Mouse (Mus musculus) MEL (cell line): ENCODE results near the gene Olfr356. TPM values are rescaled to one million over a fixed set of nuclear protein-coding genes. Genes with fewer than 3 reads are reported as not detected.

Experiments
- DNase-seq: peaks from one replicate; pipeline ENCODE4 v3.0.0; 2011; ENCODE audit warnings: low read depth, low spot score
- H3K27ac ChIP-seq: 2 replicates; pipeline ENCODE4 v1.5.1; 2012; ENCODE audit warnings: low read depth, mild to moderate bottlenecking, control low read depth, low read length, moderate library complexity; ENCODE audit not compliant: control insufficient read depth
- H3K27me3 ChIP-seq, 2 experiments: fragments of 150-350 bp in 1 of 2; sonication (generic) in 1 of 2; 2 replicates each; pipeline ENCODE4 v1.6.1; 2012; ENCODE audit warnings: low read length in 2 of 2, mild to moderate bottlenecking in 2 of 2, improper control_type of control experiment in 1 of 2, moderate library complexity in 1 of 2; ENCODE audit not compliant: insufficient read depth in 2 of 2, control insufficient read depth in 1 of 2
- H3K36me3 ChIP-seq, 2 experiments: 2 replicates each; pipeline ENCODE4 v1.6.1; 2012 to 2014; ENCODE audit warnings: low read length in 2 of 2, improper control_type of control experiment in 1 of 2, inconsistent platforms in 1 of 2, mild to moderate bottlenecking in 1 of 2; ENCODE audit not compliant: insufficient read depth in 2 of 2, control insufficient read depth in 1 of 2
- H3K4me1 ChIP-seq, 2 experiments: fragments of 150-350 bp in 1 of 2; sonication (generic) in 1 of 2; 2 replicates each; pipeline ENCODE4 v1.6.1; 2012; ENCODE audit warnings: low read length in 2 of 2, improper control_type of control experiment in 1 of 2, mild to moderate bottlenecking in 1 of 2; ENCODE audit not compliant: insufficient read depth in 2 of 2, control insufficient read depth in 1 of 2
- H3K4me3 ChIP-seq, 2 experiments: fragments of 150-350 bp in 1 of 2; sonication (generic) in 1 of 2; 2 replicates each; pipeline ENCODE4 v1.5.1; 2012; ENCODE audit warnings: low read depth in 2 of 2, low read length in 2 of 2, mild to moderate bottlenecking in 2 of 2, moderate library complexity in 2 of 2, control low read depth in 1 of 2, improper control_type of control experiment in 1 of 2; ENCODE audit not compliant: control insufficient read depth in 1 of 2, insufficient read depth in 1 of 2
- H3K79me2 ChIP-seq: 2 replicates; pipeline ENCODE4 v1.6.1; 2012; ENCODE audit warnings: mild to moderate bottlenecking, low read length, moderate library complexity; ENCODE audit not compliant: control insufficient read depth, poor library complexity, insufficient read depth
- H3K9ac ChIP-seq: 2 replicates; pipeline ENCODE4 v1.6.1; 2012; ENCODE audit warnings: low read depth, mild to moderate bottlenecking, control low read depth, low read length, moderate library complexity; ENCODE audit not compliant: control insufficient read depth, poor library complexity, severe bottlenecking
- H3K9me3 ChIP-seq: fragments of 150-350 bp; sonication (generic); replicated peaks from 2 replicates; pipeline ENCODE4 v1.6.1; 2012; ENCODE audit warnings: mild to moderate bottlenecking, low read length, improper control_type of control experiment, moderate library complexity; ENCODE audit not compliant: insufficient read depth
- BHLHE40 ChIP-seq: IDR thresholded peaks from 2 replicates; pipeline ENCODE4 v1.6.1; 2012; ENCODE audit warnings: low read depth, mild to moderate bottlenecking, inconsistent platforms, low read length, improper control_type of control experiment, borderline replicate concordance
- CHD1 ChIP-seq: IDR thresholded peaks from 2 replicates; pipeline ENCODE4 v1.6.1; 2012; ENCODE audit warnings: low read depth, mild to moderate bottlenecking, inconsistent platforms, low read length, improper control_type of control experiment
- E2F4 ChIP-seq: IDR thresholded peaks from 2 replicates; pipeline ENCODE4 v1.6.1; 2011; ENCODE audit warnings: low read depth, low read length, improper control_type of control experiment, borderline replicate concordance
- ELF1 ChIP-seq: IDR thresholded peaks from 2 replicates; pipeline ENCODE4 v1.6.1; 2014; ENCODE audit warnings: low read depth, mild to moderate bottlenecking, inconsistent platforms, low read length, improper control_type of control experiment, moderate library complexity
- ETS1 ChIP-seq: IDR thresholded peaks from 2 replicates; pipeline ENCODE4 v1.6.1; 2012; ENCODE audit warnings: low read depth, mild to moderate bottlenecking, inconsistent platforms, low read length, improper control_type of control experiment, moderate library complexity
- GATA1 ChIP-seq: IDR thresholded peaks from 2 replicates; pipeline ENCODE4 v1.6.1; 2011; ENCODE audit warnings: low read depth, low read length, improper control_type of control experiment
- HCFC1 ChIP-seq: IDR thresholded peaks from 2 replicates; pipeline ENCODE4 v1.6.1; 2012; ENCODE audit warnings: low read depth, mild to moderate bottlenecking, inconsistent platforms, low read length, improper control_type of control experiment, moderate library complexity
- MAFK ChIP-seq: IDR thresholded peaks from 2 replicates; pipeline ENCODE4 v1.6.1; 2011; ENCODE audit warnings: low read depth, mild to moderate bottlenecking, low read length, improper control_type of control experiment, borderline replicate concordance
- MAX ChIP-seq: IDR thresholded peaks from 2 replicates; pipeline ENCODE4 v1.6.1; 2011; ENCODE audit warnings: low read length, improper control_type of control experiment
- MEF2A ChIP-seq: IDR thresholded peaks from 2 replicates; pipeline ENCODE4 v1.6.1; 2014; ENCODE audit warnings: low read depth, mild to moderate bottlenecking, inconsistent platforms, low read length, improper control_type of control experiment; ENCODE audit not compliant: poor library complexity, insufficient replicate concordance, severe bottlenecking; ENCODE audit errors: extremely low read depth
- MXI1 ChIP-seq: IDR thresholded peaks from 2 replicates; pipeline ENCODE4 v1.6.1; 2011; ENCODE audit warnings: mild to moderate bottlenecking, low read depth, low read length, improper control_type of control experiment
- NRF1 ChIP-seq: IDR thresholded peaks from 2 replicates; pipeline ENCODE4 v1.6.1; 2014; ENCODE audit warnings: low read depth, mild to moderate bottlenecking, inconsistent platforms, low read length, improper control_type of control experiment, moderate library complexity; ENCODE audit not compliant: poor library complexity, insufficient read depth, severe bottlenecking
- POLR2A ChIP-seq, 2 experiments: IDR thresholded peaks; 2 replicates each; pipeline ENCODE4 v1.6.1; 2011 to 2012; ENCODE audit warnings: low read length in 2 of 2, mild to moderate bottlenecking in 2 of 2, control low read depth in 1 of 2, improper control_type of control experiment in 1 of 2, low read depth in 1 of 2, moderate library complexity in 1 of 2; ENCODE audit not compliant: control insufficient read depth in 1 of 2, insufficient read depth in 1 of 2, poor library complexity in 1 of 2
- RCOR1 ChIP-seq: IDR thresholded peaks from 2 replicates; pipeline ENCODE4 v1.6.1; 2012; ENCODE audit warnings: low read depth, mild to moderate bottlenecking, inconsistent platforms, low read length, improper control_type of control experiment
- SMC3 ChIP-seq: IDR thresholded peaks from 2 replicates; pipeline ENCODE4 v1.6.1; 2011; ENCODE audit warnings: low read depth, low read length, improper control_type of control experiment
- TAL1 ChIP-seq: IDR thresholded peaks from 2 replicates; pipeline ENCODE4 v1.6.1; 2012; ENCODE audit warnings: mild to moderate bottlenecking, inconsistent platforms, low read length, moderate library complexity, mixed read lengths
- TBP ChIP-seq: IDR thresholded peaks from 2 replicates; pipeline ENCODE4 v1.8.0; 2011; ENCODE audit warnings: low read depth, low read length, improper control_type of control experiment
- UBTF ChIP-seq: IDR thresholded peaks from 2 replicates; pipeline ENCODE4 v1.6.1; 2012; ENCODE audit warnings: low read depth, mild to moderate bottlenecking, inconsistent platforms, low read length, improper control_type of control experiment, moderate library complexity, borderline replicate concordance; ENCODE audit not compliant: insufficient read depth
- ZC3H11A ChIP-seq: IDR thresholded peaks from 2 replicates; pipeline ENCODE4 v1.6.1; 2012; ENCODE audit warnings: low read depth, mild to moderate bottlenecking, inconsistent platforms, low read length, improper control_type of control experiment
- ZKSCAN1 ChIP-seq: IDR thresholded peaks from 2 replicates; pipeline ENCODE4 v1.6.1; 2012; ENCODE audit warnings: low read depth, mild to moderate bottlenecking, inconsistent platforms, low read length, improper control_type of control experiment, moderate library complexity
- ZMIZ1 ChIP-seq: IDR thresholded peaks from 2 replicates; pipeline ENCODE4 v1.6.1; 2012; ENCODE audit warnings: low read depth, mild to moderate bottlenecking, inconsistent platforms, low read length, improper control_type of control experiment, moderate library complexity
- polyA plus RNA-seq, 2 experiments: library from polyadenylated mRNA; stranded (reverse) in 1 of 2; unstranded in 1 of 2; fragments of >175 nt in 1 of 2; fragments of >200 nt in 1 of 2; gene quantifications; 2 replicates each; pipeline versions ENCODE4 v1.2.1 to v1.2.4; 2012; ENCODE audit warnings: low replicate concordance in 2 of 2, low read depth in 1 of 2; ENCODE audit not compliant: insufficient read length in 2 of 2, insufficient read depth in 1 of 2, missing spikeins in 1 of 2
- total RNA-seq: library from RNA; depleted of rRNA; stranded (reverse); fragments of 300-350 nt; gene quantifications from 2 replicates; pipeline ENCODE4 v1.2.3, GENCODE M21; 2012

Olfr356 gene
- total and polyA plus RNA-seq, 3 experiments = not detected

- Histone ChIP-seq H3K27me3 (no peaks in the 10 kb centered on the region), H3K4me1 (no peaks in the 10 kb centered on the region), H3K4me3 (no peak overlapping the region), H3K9me3 (no peaks in the 10 kb centered on the region), H3K9ac (no peak overlapping the region), H3K36me3 (no peaks in the 10 kb centered on the region), H3K27ac (no peak overlapping the region), H3K79me2 (no peaks in the 10 kb centered on the region)
- no peak for TF ChIP-seq SMC3
- TF ChIP-seq MEF2A = no peak
- no peak for TF ChIP-seq NRF1
- TF ChIP-seq MAX = no peak
- TF ChIP-seq BHLHE40 = no peak
- no peak for TF ChIP-seq CHD1
- TF ChIP-seq UBTF = no peak
- TF ChIP-seq GATA1 = no peak
- no peak for TF ChIP-seq ZKSCAN1
- TF ChIP-seq ETS1 = no peak
- no peak for TF ChIP-seq ZMIZ1
- TF ChIP-seq HCFC1 = no peak
- TF ChIP-seq RCOR1 = no peak
- no peak for TF ChIP-seq TBP
- TF ChIP-seq MAFK = no peak
- no peak for TF ChIP-seq E2F4
- no peak for TF ChIP-seq TAL1
- no peak for DNase-seq
Observed at GRCm38 (mm10) chr2:36897114-36897513, 39.8 kb upstream of the Olfr356 start.

DNA sequence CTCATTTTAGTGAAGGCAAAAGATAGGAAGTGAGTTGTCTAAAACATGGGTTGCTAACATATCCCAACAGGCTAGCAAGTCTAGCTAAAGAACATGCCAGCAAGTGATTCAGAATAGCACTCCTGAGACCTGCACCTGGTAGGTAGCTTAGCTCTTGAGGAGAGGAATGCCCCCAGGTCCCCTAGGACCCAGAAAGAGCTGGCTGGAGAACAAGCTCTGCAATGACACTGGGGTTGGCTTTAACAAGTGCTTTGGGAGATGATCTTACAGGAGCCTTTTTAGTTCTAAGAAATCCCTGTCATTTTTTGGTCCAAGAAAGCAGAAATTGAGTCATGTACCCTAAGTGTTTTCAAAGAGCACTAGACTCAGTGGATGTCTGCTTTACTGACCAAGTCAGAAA, 31.5 kb upstream of the Olfr356 start, which contains the start of gene Olfr354:
Gene Olfr354 (plus strand): TSS at position 301 of the 400 bp plus-strand sequence.
- Histone ChIP-seq H3K36me3 (no peaks in the 10 kb centered on the region), H3K4me1 (no peaks in the 10 kb centered on the region), H3K27me3 (no peaks in the 10 kb centered on the region), H3K9ac (no peak within 1 kb of the TSS), H3K79me2 (no peaks in the 10 kb centered on the region), H3K4me3 (no peak within 1 kb of the TSS), H3K27ac (no peak within 1 kb of the TSS), H3K9me3 (no peaks in the 10 kb centered on the region)
- DNase-seq = no peak
- TF ChIP-seq MXI1 = no peak
- no peak for TF ChIP-seq HCFC1
- TF ChIP-seq ZKSCAN1 = no peak
- TF ChIP-seq E2F4 = no peak
- no peak for TF ChIP-seq POLR2A (IDR thresholded peaks at IDR 0.05; ENCODE audit: control insufficient read depth in 1 of 2, insufficient read depth in 1 of 2, low read depth in 1 of 2, low read length in 2 of 2, poor library complexity in 1 of 2)
- TF ChIP-seq ELF1 = no peak
- TF ChIP-seq ZC3H11A = no peak
